Mouse (Mus musculus): ENCODE data around the gene Fam177a. TPM values are rescaled to one million over a fixed set of nuclear protein-coding genes. Genes with fewer than 3 reads are reported as not detected.
"Not testable (repeated sequence)": the region's sequence is repeated elsewhere in the genome, so short reads cannot be mapped to it uniquely, and the experiment has no call there.

Fam177a gene
- 22.3 and 28.5 TPM in 2 replicates for polyA plus RNA-seq (2016; fragmentation: Nextera tagmentation; extraction: Ambion mirVana)

- WGBS, result no CpG with 5 or more reads among the region's 40 CpGs
- not testable (repeated sequence) for H3K9me3 ChIP-seq; H3K27me3 ChIP-seq (replicated peaks); H3K36me3 ChIP-seq; H3K9ac ChIP-seq; H3K4me1 ChIP-seq; H3K4me2 ChIP-seq (replicated peaks); H3K27ac ChIP-seq; H3K4me3 ChIP-seq
- peak; percentile 97 for ATAC-seq (ENCODE audit: low FRiP score, low read depth)
Measured at GRCm38 (mm10) chr12:55124242-55124641, at the start of gene Fam177a. TSS of gene Fam177a (plus strand) at chr12:55124469.

DNA sequence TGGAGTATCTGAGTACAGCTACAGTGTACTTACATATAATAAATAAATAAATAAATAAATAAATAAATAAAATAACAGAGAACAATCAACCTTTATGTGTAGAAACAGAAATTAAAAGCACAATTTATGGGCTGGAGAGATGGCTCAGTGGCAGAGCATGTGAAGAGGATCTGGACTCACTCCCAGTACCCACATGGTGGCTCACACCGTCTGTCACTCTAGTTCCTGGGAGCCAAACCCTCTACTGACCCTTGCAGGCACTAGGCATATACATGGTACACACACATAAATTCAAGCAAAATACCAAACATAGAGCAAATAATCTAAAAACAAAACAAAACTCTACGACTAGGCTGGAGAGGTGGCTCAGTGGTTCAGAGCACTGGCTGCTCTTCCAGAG, 49.0 kb upstream of the Fam177a start:
- H3K27me3 ChIP-seq (replicated peaks), result no peaks in the 10 kb centered on the region
- H3K9ac ChIP-seq, result no peak overlapping the region
- H3K4me2 ChIP-seq (replicated peaks), result no peak overlapping the region

DNA sequence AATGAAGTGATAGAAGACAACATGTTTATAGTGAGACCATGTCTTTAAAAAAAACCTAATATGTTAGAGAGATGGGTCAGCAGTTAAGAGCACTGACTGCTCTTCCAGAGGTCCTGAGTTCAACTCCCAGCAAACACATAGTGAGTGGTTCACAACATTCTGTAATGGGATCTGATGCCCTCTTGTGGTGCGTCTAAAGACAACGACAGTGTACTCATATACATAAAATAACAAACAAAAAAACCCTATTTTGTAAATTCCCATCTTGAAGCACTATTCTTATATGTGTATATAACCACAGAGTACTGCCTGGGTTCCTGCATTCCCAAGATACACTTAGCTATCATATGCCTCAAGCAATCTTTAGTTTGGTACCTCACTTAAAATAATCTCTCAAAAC, 45.6 kb upstream of the Fam177a start:
- not testable (repeated sequence) for H3K27ac ChIP-seq; H3K9me3 ChIP-seq; H3K4me3 ChIP-seq; H3K4me2 ChIP-seq (replicated peaks); H3K9ac ChIP-seq; H3K36me3 ChIP-seq; H3K27me3 ChIP-seq (replicated peaks); ATAC-seq (ENCODE audit: low FRiP score, low read depth); H3K4me1 ChIP-seq
- 54% methylated on average over 2 of the region's 2 CpGs for WGBS

More for the DNA sequence above, 49.0 kb upstream of the Fam177a start:
- Histone ChIP-seq H3K4me3 (no peak overlapping the region), H3K36me3 (no peaks in the 10 kb centered on the region), H3K27ac (no peak overlapping the region), H3K9me3 (no peaks in the 10 kb centered on the region), H3K4me1 (no peaks in the 10 kb centered on the region)
- WGBS, result 97% methylated on average over 2 of the region's 2 CpGs
- ATAC-seq (ENCODE audit: low FRiP score, low read depth), result no peak

DNA sequence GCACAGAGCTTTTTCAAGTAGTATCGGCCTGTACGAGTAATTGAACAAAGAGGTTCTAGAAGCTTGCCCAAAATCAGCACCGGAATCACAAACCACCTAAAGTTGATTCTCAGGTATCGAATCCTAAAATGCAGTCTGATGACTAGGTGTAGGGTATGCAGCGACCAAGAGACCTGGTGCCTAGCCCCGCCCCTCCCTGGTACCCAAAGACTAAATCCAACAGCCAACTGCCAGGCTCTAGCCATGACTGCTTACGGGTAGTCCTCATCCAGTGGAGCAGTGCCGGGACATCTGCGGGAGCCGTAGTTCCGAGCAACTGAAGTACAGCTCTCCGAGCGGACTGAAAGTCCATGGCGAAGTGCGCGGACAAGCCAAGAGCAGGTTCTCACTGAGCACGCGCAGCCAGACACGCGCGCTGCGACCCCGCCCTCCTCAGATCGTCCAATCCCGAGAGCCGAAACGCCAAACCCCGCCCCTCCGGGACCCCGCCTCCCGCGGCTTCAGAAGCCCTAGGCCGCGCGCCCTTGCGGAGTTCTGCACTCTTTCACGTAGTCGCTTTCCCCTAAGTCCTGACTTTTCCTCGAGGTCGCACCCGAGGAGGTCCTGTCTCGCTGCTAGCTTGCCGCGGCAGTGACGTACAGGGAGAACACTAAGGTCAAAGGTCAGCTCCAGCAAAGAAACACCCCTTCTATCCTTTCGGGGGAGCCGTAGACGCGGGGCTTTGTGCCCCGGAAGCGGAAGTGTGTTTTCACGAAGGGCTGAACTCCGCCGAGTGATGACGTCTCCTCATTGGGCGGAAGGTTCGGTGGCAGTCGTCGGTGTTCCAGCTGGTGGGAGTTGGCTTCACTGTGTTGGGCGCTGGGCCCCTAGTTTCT, 44.3 kb upstream of the Fam177a start, which contains the start of the genes 2700097O09Rik and Srp54a:
Gene 2700097O09Rik (minus strand): TSS at position 385 of the 875 bp plus-strand sequence.
Gene Srp54a (plus strand): TSS at position 537 of the 875 bp plus-strand sequence.
- Histone ChIP-seq H3K9ac (peak within 1 kb of the TSS; percentile 65), H3K4me2 (replicated peaks) (peak within 1 kb of the TSS; percentile 63), H3K4me3 (peak within 1 kb of the TSS; percentile 74)
- H3K9me3 ChIP-seq; H3K27me3 ChIP-seq (replicated peaks); H3K4me1 ChIP-seq; H3K36me3 ChIP-seq; H3K27ac ChIP-seq: not testable (repeated sequence)
- WGBS, result under 1% methylated on average over 60 of the region's 60 CpGs
- peak; percentile 99 for ATAC-seq (ENCODE audit: low FRiP score, low read depth)

GRCm38 (mm10) chr12:55080601-55080942, 43.7 kb upstream of the Fam177a start:
- not testable (repeated sequence) for H3K9me3 ChIP-seq; ATAC-seq (ENCODE audit: low FRiP score, low read depth); H3K36me3 ChIP-seq; H3K4me1 ChIP-seq; H3K27me3 ChIP-seq (replicated peaks); H3K27ac ChIP-seq
- Histone ChIP-seq H3K9ac (peak overlapping the region; percentile 65), H3K4me3 (peak overlapping the region; percentile 74), H3K4me2 (replicated peaks) (peak overlapping the region; percentile 58)
- 0% methylated on average over 25 of the region's 25 CpGs for WGBS

DNA sequence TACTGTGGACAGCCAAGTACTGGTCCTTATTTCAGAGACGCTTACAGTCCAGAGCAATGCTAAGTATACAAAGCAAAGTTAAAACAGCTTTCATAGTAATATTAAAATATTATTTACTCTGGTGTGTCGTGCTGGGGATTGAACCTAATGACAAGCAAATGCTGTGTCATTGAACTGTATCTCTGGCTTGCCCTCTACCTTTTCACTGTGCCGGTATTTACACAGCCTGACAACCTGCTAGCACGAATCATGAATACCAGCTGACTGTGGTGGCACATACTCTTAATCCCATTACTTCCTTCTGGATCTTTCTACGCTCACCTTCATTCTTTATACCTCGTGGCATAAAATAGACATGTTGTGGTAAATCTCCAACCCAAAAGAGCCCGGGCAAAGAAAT, 32.1 kb upstream of the Fam177a start:
- not testable (repeated sequence) for H3K4me2 ChIP-seq (replicated peaks); H3K9ac ChIP-seq; H3K36me3 ChIP-seq; H3K4me3 ChIP-seq; ATAC-seq (ENCODE audit: low FRiP score, low read depth); H3K4me1 ChIP-seq; H3K9me3 ChIP-seq; H3K27me3 ChIP-seq (replicated peaks); H3K27ac ChIP-seq
- 100% methylated on average over 1 of the region's 7 CpGs for WGBS

- not testable (repeated sequence) for H3K9me3 ChIP-seq; H3K27ac ChIP-seq; H3K27me3 ChIP-seq (replicated peaks); H3K4me2 ChIP-seq (replicated peaks); H3K4me1 ChIP-seq; H3K36me3 ChIP-seq; H3K4me3 ChIP-seq; H3K9ac ChIP-seq; ATAC-seq (ENCODE audit: low FRiP score, low read depth)
- no CpG with 5 or more reads among the region's 7 CpGs for WGBS
Measured at GRCm38 (mm10) chr12:55112616-55113015, 11.7 kb upstream of the Fam177a start.

DNA sequence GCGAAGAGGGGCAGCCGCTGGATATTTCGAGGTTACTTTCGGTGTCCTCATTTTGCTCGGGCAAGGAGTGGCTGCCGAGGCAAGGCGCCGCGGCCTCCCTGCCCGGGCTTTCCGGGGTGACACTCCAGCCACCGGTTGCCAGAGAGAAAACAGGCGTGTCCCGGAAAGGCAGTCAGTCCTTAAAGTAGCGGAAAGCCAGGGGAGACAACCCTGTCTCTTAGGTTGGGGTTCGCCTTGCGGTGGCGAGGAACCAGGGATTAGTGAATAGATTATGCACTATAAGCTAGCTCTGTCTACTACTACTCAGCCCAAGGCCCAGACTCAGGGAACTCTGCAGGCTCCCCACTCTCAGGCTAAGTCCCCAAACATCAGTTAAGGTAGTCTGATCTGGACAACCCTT, 462 bp downstream of the Fam177a start:
- H3K27ac ChIP-seq; H3K4me3 ChIP-seq; H3K4me1 ChIP-seq; H3K36me3 ChIP-seq; H3K9me3 ChIP-seq; H3K27me3 ChIP-seq (replicated peaks); H3K4me2 ChIP-seq (replicated peaks); H3K9ac ChIP-seq: not testable (repeated sequence)
- WGBS, result no CpG with 5 or more reads among the region's 18 CpGs
- ATAC-seq (ENCODE audit: low FRiP score, low read depth), result peak; percentile 58

DNA sequence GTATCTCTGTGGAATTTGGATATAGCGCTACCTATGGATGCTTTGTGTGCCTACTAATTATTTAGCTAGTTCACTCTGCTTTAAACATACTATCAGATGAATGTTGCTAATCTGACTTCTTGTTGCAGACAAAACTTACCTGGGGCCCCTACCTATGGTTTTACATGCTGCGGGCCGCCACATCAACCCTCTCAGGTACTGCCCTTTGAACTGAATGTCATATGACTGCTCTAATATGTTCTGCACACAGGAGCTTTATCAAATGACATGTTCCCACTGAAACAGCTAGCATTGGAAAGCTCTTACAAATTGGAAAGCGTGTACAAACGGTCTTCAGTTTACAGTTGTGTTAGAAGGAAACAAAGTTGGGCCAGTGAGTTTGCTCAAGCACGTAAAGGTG, 11.3 kb downstream of the Fam177a start:
- not testable (repeated sequence) for H3K4me2 ChIP-seq (replicated peaks); H3K27ac ChIP-seq; ATAC-seq (ENCODE audit: low FRiP score, low read depth); H3K36me3 ChIP-seq; H3K27me3 ChIP-seq (replicated peaks); H3K4me1 ChIP-seq; H3K4me3 ChIP-seq; H3K9me3 ChIP-seq; H3K9ac ChIP-seq
- no CpG with 5 or more reads among the region's 6 CpGs for WGBS

GRCm38 (mm10) chr12:55137859-55138258, 13.6 kb downstream of the Fam177a start:
- H3K4me1 ChIP-seq; H3K9ac ChIP-seq; H3K27me3 ChIP-seq (replicated peaks); H3K9me3 ChIP-seq; H3K4me2 ChIP-seq (replicated peaks); ATAC-seq (ENCODE audit: low FRiP score, low read depth); H3K36me3 ChIP-seq; H3K4me3 ChIP-seq; H3K27ac ChIP-seq: not testable (repeated sequence)
- WGBS, result no CpG with 5 or more reads among the region's 6 CpGs

DNA sequence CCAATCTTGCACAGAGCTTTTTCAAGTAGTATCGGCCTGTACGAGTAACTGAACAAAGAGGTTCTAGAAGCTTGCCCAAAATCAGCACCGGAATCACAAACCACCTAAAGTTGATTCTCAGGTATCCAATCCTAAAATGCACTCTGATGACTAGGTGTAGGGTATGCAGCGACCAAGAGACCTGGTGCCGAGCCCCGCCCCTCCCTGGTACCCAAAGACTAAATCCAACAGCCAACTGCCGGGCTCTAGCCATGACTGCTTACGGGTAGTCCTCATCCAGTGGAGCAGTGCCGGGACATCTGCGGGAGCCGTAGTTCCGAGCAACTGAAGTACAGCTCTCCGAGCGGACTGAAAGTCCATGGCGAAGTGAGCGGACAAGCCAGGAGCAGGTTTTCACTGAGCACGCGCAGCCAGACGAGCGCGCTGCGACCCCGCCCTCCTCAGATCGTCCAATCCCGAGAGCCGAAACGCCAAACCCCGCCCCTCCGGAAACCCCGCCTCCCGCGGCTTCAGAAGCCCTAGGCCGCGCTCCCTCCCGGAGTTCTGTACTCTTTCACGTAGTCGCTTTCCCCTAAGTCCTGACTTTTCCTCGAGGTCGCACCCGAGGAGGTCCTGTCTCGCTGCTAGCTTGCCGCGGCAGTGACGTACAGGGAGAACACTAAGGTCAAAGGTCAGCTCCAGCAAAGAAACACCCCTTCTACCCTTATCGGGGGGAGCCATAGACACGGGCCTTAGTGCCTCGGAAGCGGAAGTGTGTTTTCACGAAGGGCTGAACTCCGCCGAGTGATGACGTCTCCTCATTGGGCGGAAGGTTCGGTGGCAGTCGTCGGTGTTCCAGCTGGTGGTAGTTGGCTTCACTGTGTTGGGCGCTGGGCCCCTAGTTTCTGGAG, 30.5 kb downstream of the Fam177a start, which contains the start of gene Srp54b:
Gene Srp54b (plus strand): TSS at position 546 of the 890 bp plus-strand sequence.
- not testable (repeated sequence) for H3K27ac ChIP-seq; H3K36me3 ChIP-seq; H3K9me3 ChIP-seq; H3K9ac ChIP-seq; H3K27me3 ChIP-seq (replicated peaks); H3K4me2 ChIP-seq (replicated peaks); H3K4me1 ChIP-seq
- H3K4me3 ChIP-seq, result 0 out of 2 replicates have a peak within 1 kb of the TSS, but pooled peaks have one; percentile 22
- WGBS, result no CpG with 5 or more reads among the region's 57 CpGs
- peak; percentile 99 for ATAC-seq (ENCODE audit: low FRiP score, low read depth)

- not testable (repeated sequence) for H3K4me1 ChIP-seq; H3K27me3 ChIP-seq (replicated peaks); H3K27ac ChIP-seq; H3K4me2 ChIP-seq (replicated peaks); H3K9ac ChIP-seq; H3K36me3 ChIP-seq; H3K9me3 ChIP-seq; ATAC-seq (ENCODE audit: low FRiP score, low read depth)
- WGBS, result 1% methylated on average over 13 of the region's 24 CpGs
- H3K4me3 ChIP-seq, result 0 out of 2 replicates have a peak overlapping the region, but pooled peaks have one; percentile 22
Measured at GRCm38 (mm10) chr12:55155449-55155783, 31.1 kb downstream of the Fam177a start.
